Mouse (Mus musculus) bone marrow, adult 2 months (tissue): ENCODE results near the gene Gm10681. TPM values are rescaled to one million over a fixed set of nuclear protein-coding genes. Genes with fewer than 3 reads are reported as not detected.
"Not testable (repeated sequence)": the region's sequence is repeated elsewhere in the genome, so short reads cannot be mapped to it uniquely, and the experiment has no call there.

ENCODE experiments used
- H3K27ac ChIP-seq: fragments of 200-500 bp; 2 replicates; pipeline ENCODE4 v1.5.1; 2012; ENCODE audit warnings: low read depth, mild to moderate bottlenecking, control low read depth, inconsistent platforms, low read length; ENCODE audit not compliant: control insufficient read depth, poor library complexity, insufficient read depth
- H3K4me1 ChIP-seq: fragments of 200-500 bp; 2 replicates; pipeline ENCODE4 v1.6.1; 2011; ENCODE audit warnings: low read length; ENCODE audit not compliant: control insufficient read depth, insufficient read depth
- H3K4me3 ChIP-seq: fragments of 200-500 bp; replicated peaks from 2 replicates; pipeline ENCODE3; 2011; ENCODE audit warnings: mild to moderate bottlenecking, low read depth, low read length, control low read depth; ENCODE audit not compliant: control insufficient read depth
- CTCF ChIP-seq: fragments of 200-500 bp; IDR thresholded peaks from 2 replicates; pipeline ENCODE4 v1.5.1; 2011; ENCODE audit warnings: low read length, control low read depth; ENCODE audit not compliant: control insufficient read depth, insufficient read depth
- POLR2A ChIP-seq: fragments of 200-500 bp; IDR thresholded peaks from 2 replicates; pipeline ENCODE4 v1.6.1; 2011; ENCODE audit warnings: low read depth, mild to moderate bottlenecking, control low read depth, low read length, borderline replicate concordance; ENCODE audit not compliant: control insufficient read depth
- WGBS: fragments of 180-500 bp; shearing (Covaris S2); methylation state at CpG from one replicate; pipeline ENCODE4 v1.1.7; 2018; 5-methylcytosine and 5-hydroxymethylcytosine counted together
- polyA plus RNA-seq: library from polyadenylated mRNA; stranded (reverse); fragments of >200 nt; gene quantifications from 2 replicates; pipeline ENCODE4 v1.2.4, GENCODE M21; 2011; ENCODE audit warnings: low replicate concordance; ENCODE audit not compliant: missing spikeins, insufficient read depth, insufficient read length

Gene Gm10681
- polyA plus RNA-seq, 1 experiment, result 1.2 TPM

DNA sequence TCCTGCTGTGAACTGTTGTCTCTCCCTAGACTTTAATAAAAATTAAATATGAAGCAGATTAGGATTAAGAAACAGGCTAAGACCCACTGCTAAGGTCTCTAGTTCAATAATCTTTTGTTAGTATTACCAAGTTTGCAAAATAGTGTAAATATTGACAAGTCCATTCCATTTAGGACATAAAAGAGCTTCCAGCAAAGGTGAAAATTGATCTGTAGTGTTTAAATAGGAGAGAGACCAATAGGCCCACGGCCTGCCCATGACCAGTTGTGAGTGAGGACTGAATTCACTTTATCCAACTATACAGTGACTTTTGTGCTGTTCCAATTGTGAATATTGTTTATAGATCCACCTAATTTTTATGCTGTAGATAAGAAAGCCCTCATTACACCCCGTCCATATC lies 886 bp downstream of the Gm10681 start:
- Histone ChIP-seq H3K4me3 (no peak overlapping the region), H3K27ac (no peak overlapping the region), H3K4me1 (no peaks in the 10 kb centered on the region)
- WGBS, result 73% methylated on average over 2 of the region's 2 CpGs
- TF ChIP-seq CTCF (no peak), POLR2A (no peak)

DNA sequence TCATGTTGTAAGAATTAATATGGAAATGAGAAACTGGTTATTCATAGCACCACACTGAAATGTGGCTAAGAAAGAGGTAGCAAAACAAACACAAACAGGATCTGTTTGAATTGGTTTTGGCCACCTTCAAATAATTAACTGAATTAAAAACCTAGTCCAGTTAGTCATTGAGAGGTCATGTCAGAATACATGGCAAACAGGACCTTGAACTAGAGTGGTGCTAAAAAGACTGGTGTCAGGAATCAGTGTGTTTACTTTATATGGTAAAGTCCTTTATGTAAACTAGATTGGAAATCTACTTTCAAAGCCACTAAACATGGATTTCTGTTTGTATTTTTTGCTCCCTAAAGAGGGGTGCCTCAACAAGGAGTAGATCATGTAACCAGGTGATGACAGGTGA lies 6.0 kb downstream of the Gm10681 start:
- H3K4me1 ChIP-seq, H3K27ac ChIP-seq, H3K4me3 ChIP-seq: not testable (repeated sequence)

DNA sequence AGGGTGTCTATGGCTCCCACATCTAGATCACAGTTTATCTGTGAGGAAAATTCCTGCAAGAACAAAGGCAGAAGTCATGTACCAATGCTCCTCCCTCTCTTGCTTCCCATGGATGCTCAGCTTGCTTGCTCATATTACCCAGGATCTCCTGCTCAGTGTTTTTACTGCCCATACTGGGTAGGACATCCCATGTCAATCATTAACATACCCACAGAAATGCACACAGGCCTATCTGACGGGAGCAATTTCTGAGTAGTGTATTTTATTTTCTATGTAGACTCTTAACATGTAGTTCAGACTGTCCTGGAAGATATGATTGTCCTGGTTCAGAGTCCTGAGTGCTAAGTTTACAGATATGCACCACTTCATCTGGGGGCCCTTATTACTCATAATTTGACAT lies 6.4 kb downstream of the Gm10681 start:
- not testable (repeated sequence) for H3K4me3 ChIP-seq, H3K27ac ChIP-seq, H3K4me1 ChIP-seq
- no CpG with 5 or more reads among the region's 1 CpGs for WGBS

DNA sequence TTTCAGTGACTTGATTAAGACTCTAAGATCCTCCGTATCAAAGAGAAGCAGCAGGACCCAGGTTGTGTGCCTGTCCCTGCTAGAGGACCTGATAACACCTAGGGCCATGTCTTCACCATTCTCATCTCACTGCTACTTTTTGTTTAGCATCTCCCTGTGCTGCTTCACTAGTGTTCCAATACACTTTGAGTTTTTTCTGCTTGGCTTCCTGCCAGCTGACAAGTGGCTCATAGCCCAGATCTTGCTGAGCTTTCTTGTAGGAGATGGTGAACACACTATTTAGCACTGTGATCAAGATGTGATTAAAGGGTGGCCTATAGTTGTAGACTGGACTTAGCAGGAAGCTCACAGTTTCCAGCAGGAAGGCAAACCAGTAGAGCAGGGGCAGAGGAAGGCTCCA lies 7.6 kb downstream of the Gm10681 start:
- not testable (repeated sequence) for H3K27ac ChIP-seq, H3K4me3 ChIP-seq, H3K4me1 ChIP-seq
- whole genome bisulfite sequencing, result 67% methylated on average over 1 of the region's 1 CpGs

DNA sequence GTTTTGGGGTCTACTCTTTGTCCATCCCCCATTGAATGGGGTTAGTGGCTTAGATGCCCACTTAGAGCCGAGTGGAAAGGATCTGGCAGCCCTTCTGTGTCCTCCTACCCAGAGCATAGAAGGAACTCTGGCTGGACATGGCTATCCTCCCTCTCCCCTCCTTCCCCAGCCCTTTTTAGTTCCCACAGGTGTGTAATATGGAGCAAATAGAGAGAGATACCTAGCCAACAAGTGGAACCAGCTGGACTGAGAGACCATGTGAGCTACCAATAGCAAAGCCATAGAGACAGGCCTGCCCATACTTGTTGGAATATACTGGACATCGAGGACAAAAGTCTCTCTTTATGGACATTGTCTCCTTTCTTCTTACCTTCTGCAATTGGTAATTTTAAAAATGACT lies 20.9 kb downstream of the Gm10681 start:
- H3K27ac ChIP-seq, H3K4me1 ChIP-seq, H3K4me3 ChIP-seq: not testable (repeated sequence)
- WGBS, result 72% methylated on average over 2 of the region's 2 CpGs

DNA sequence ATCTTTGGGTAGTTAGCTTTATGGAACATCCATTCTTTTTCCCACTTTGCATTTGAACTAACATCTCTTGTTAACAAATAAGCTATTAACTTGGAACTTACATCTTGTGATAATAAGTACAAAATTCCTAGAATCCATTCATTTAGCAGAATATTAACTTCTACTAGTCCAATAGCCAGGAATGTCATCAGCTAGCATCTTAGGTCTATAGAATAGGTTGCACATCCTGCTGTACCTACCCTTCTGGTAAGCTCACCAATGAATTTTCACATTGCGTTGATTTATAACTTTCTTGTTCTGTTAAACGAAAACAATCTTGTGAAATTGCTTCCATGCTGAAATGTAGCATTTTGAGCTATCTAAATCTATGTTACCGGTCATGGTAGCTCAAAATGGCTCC lies 23.7 kb downstream of the Gm10681 start:
- not testable (repeated sequence) for H3K4me1 ChIP-seq, H3K27ac ChIP-seq, H3K4me3 ChIP-seq
- WGBS, result no CpG with 5 or more reads among the region's 3 CpGs

DNA sequence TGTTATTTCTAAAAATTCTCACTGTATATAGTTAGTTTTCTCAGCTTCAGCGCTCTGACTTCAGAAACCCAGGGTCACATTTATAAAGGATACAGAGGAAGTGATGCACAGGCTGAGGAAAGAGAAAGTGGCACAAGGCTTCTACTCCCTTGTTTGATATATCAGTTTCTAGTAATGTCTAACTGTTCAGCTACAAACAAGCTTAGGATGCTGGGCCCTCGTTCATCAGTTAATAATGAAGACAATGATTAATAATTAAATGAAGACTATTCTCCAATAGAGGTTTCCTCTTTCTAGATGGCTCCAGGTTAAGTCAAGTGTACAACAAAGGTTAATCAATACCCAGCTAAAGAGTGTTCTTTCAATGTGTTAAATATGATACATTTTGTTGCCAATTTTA lies 24.8 kb downstream of the Gm10681 start:
- not testable (repeated sequence) for H3K27ac ChIP-seq, H3K4me3 ChIP-seq, H3K4me1 ChIP-seq
- no CpG with 5 or more reads among the region's 2 CpGs for WGBS

DNA sequence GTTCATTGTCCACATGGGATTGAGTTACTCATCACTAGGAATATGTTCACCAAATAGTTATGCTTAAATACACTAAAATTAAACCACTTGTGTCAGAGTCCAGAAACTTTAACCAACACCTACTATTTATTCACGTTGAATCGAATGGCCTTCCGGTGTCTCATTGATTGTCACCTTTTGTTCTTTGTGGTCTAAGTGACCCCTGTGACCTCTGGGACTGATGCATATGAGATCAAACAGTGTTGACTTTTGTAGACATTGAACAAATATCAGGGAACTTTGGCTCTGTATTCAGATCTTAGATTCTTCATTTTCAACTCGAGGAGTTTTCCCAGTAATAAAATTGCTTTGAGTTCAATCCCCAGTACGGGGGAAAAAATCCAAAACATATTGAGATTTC lies 27.9 kb downstream of the Gm10681 start:
- not testable (repeated sequence) for H3K4me1 ChIP-seq, H3K4me3 ChIP-seq, H3K27ac ChIP-seq
- no CpG with 5 or more reads among the region's 5 CpGs for WGBS

DNA sequence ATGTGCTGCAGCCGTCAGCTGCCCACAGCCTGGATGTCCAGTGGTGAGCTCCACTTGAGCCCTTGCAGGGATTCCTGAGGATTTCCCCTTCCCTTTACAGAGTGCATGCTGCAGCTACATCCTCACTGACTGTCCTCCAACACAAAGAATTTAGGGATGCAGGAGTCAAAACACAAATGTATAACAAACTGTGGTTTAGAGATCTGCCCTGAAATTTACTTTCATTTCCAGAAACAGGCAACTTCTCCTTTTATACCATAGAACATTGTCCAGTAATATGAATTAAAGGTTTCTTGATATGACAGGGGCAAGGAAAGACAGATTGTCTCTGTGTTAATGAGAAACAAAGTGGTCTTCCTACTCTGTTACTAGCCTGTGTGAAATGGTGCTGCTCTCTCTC lies 37.8 kb downstream of the Gm10681 start:
- H3K27ac ChIP-seq, H3K4me3 ChIP-seq, H3K4me1 ChIP-seq: not testable (repeated sequence)
- no CpG with 5 or more reads among the region's 1 CpGs for WGBS

DNA sequence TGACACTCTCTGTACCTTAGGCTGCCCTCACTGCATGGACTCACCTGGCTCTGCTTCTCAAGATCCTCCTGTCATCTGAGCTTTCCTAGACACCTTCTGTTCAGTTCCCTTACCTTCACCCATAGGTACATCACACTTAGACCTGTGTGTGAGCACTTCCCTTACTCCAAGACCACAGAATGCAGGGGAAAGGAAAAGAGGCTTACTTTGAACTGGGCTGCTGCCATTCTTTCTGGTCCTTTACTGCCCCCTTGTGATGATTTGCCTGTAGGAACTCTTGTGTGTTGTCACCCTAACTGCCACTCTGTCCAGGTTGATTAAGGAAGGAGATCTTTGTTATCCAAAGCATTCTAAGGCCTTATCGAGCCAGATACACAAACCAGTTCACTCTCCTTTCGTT lies 38.4 kb downstream of the Gm10681 start:
- no CpG with 5 or more reads among the region's 2 CpGs for WGBS
- H3K4me3 ChIP-seq, H3K4me1 ChIP-seq, H3K27ac ChIP-seq: not testable (repeated sequence)

DNA sequence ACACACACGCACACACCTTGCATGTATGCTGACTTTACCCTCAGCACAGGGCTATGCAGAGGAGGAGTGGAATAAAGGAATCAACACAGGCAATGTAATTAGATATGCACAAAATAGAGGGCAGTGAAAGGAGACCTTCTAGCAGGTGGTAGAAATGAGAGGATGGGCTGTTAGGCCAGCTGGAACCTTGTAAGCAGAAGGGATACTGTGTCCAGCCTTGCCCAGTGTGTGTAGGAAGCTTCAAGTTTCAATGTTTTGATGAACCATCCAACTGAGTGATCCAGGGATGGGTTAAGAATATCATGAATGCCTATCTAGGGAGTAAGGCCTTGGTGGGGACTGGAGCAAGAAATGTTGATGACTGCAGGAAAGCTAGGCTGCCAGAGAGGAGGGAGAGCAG lies 40.1 kb downstream of the Gm10681 start:
- H3K4me1 ChIP-seq, H3K4me3 ChIP-seq, H3K27ac ChIP-seq: not testable (repeated sequence)
- WGBS, result 60% methylated on average over 1 of the region's 1 CpGs

DNA sequence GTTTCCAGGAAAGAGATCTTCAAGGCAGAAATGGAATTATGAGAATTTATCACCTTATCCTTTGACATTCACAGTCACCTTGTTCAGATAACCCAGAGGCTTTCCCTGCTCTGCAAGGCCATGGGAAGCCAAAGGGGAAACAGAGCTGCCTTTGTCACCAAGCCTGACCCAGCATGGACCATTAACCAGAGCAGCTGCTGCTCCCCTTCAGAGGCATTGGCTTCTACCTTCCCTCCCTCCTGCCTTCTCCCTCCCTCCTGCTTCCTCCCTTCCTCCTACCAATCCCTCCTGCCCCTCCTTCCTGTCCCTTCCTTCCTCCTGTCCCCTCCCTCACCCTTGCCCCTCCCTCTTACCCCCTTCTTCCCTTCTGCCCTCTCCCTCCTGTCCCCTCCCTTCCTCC lies 41.0 kb downstream of the Gm10681 start:
- not testable (repeated sequence) for H3K4me1 ChIP-seq

DNA sequence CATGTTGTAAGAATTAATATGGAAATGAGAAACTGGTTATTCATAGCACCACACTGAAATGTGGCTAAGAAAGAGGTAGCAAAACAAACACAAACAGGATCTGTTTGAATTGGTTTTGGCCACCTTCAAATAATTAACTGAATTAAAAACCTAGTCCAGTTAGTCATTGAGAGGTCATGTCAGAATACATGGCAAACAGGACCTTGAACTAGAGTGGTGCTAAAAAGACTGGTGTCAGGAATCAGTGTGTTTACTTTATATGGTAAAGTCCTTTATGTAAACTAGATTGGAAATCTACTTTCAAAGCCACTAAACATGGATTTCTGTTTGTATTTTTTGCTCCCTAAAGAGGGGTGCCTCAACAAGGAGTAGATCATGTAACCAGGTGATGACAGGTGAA lies 63.6 kb downstream of the Gm10681 start:
- not testable (repeated sequence) for H3K27ac ChIP-seq, H3K4me3 ChIP-seq, H3K4me1 ChIP-seq

More for the DNA sequence above, 41.0 kb downstream of the Gm10681 start:
- not testable (repeated sequence) for H3K4me3 ChIP-seq, H3K27ac ChIP-seq

DNA sequence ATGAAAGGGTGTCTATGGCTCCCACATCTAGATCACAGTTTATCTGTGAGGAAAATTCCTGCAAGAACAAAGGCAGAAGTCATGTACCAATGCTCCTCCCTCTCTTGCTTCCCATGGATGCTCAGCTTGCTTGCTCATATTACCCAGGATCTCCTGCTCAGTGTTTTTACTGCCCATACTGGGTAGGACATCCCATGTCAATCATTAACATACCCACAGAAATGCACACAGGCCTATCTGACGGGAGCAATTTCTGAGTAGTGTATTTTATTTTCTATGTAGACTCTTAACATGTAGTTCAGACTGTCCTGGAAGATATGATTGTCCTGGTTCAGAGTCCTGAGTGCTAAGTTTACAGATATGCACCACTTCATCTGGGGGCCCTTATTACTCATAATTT lies 64.1 kb downstream of the Gm10681 start:
- H3K4me3 ChIP-seq, H3K4me1 ChIP-seq, H3K27ac ChIP-seq: not testable (repeated sequence)
- WGBS, result no CpG with 5 or more reads among the region's 1 CpGs

DNA sequence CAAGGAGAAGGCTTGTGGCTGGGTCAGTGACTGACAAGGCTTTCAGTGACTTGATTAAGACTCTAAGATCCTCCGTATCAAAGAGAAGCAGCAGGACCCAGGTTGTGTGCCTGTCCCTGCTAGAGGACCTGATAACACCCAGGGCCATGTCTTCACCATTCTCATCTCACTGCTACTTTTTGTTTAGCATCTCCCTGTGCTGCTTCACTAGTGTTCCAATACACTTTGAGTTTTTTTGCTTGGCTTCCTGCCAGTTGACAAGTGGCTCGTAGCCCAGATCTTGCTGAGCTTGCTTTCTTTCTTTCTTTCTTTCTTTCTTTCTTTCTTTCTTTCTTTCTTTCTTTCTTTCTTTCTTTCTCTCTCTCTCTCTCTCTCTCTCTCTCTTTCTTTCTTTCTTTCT lies 65.8 kb downstream of the Gm10681 start:
- not testable (repeated sequence) for H3K4me3 ChIP-seq, H3K4me1 ChIP-seq, H3K27ac ChIP-seq
- 30% methylated on average over 1 of the region's 2 CpGs for WGBS
